ENCODE assay signal across 8 mouse cellular contexts in genomic region chr5:113771213-113772162, GRCm38 (mm10). TPM values are rescaled to one million over a fixed set of nuclear protein-coding genes. Genes with fewer than 3 reads are reported as not detected.
A peak's percentile ranks its signal among the peaks of the same experiment; 100 is the strongest.
DNase-seq lines count a peak whose midpoint lies in the region; ATAC-seq lines count a peak whose summit lies in the region.

No protein-coding gene starts in this region.

- WGBS in embryonic facial prominence, embryonic 12.5 days = under 1% methylated on average over 97 of the region's 97 CpGs
- WGBS in limb, embryonic 11.5 days = under 1% methylated on average over 94 of the region's 97 CpGs
- under 1% methylated on average over 91 of the region's 97 CpGs for WGBS in midbrain, embryonic 14.5 days

- peak overlapping the region; percentile 95 for H3K4me2 ChIP-seq in embryonic facial prominence, embryonic 12.5 days (replicated peaks)
- peak overlapping the region; percentile 80 for H3K4me2 ChIP-seq in limb, embryonic 11.5 days (ENCODE audit: low read depth, severe bottlenecking)
- H3K4me2 ChIP-seq in midbrain, embryonic 14.5 days (ENCODE audit: low read length) = peak overlapping the region; percentile 89

- ATAC-seq in embryonic facial prominence, embryonic 12.5 days (ENCODE audit: insufficient number of reproducible peaks, insufficient read depth, low FRiP score, low TSS enrichment) = peak; percentile 74
- ATAC-seq in limb, embryonic 11.5 days (ENCODE audit: insufficient number of reproducible peaks, low FRiP score, low TSS enrichment, low read depth) = peak; percentile 60; the same call in 1 of the 2 replicates
- peak; percentile 82 for ATAC-seq in midbrain, embryonic 14.5 days (ENCODE audit: low FRiP score, low TSS enrichment)

- H3K36me3 ChIP-seq in embryonic facial prominence, embryonic 12.5 days = peaks cover 42% of the 10 kb centered on the region
- peaks cover 10% of the 10 kb centered on the region for H3K36me3 ChIP-seq in limb, embryonic 11.5 days (ENCODE audit: control insufficient read depth, insufficient read depth, low read length)
- H3K36me3 ChIP-seq in midbrain, embryonic 14.5 days (ENCODE audit: control insufficient read depth, insufficient read depth, low read length) = peaks cover 35% of the 10 kb centered on the region

- peak overlapping the region; percentile 96 for H3K9ac ChIP-seq in embryonic facial prominence, embryonic 12.5 days
- peak overlapping the region; percentile 97 for H3K9ac ChIP-seq in limb, embryonic 11.5 days (ENCODE audit: low read length)
- peak overlapping the region; percentile 86 for H3K9ac ChIP-seq in midbrain, embryonic 14.5 days (replicated peaks; ENCODE audit: low read length)

- no peaks in the 10 kb centered on the region for H3K9me3 ChIP-seq in embryonic facial prominence, embryonic 12.5 days
- no peaks in the 10 kb centered on the region for H3K9me3 ChIP-seq in limb, embryonic 11.5 days (ENCODE audit: control insufficient read depth, low read length)
- no peaks in the 10 kb centered on the region for H3K9me3 ChIP-seq in midbrain, embryonic 14.5 days (ENCODE audit: control insufficient read depth, low read length)

- peak; percentile 93 for DNase-seq in 3134 (ENCODE audit: extremely low read depth, insufficient read length, low spot score)
- peak; percentile 79 for DNase-seq in adrenal gland, postnatal 25 days
- peak; percentile 98 for DNase-seq in heart, adult 11 months
- peak; percentile 92 for DNase-seq in kidney, adult 18-20 months
- peak; percentile 88 for DNase-seq in limb, embryonic 11.5 days (ENCODE audit: low spot score)
- peak; percentile 93 for DNase-seq in midbrain, embryonic 14.5 days
- DNase-seq in spleen, adult 18-20 months = peak; percentile 77 to 80

- H3K4me3 ChIP-seq in embryonic facial prominence, embryonic 12.5 days = peak overlapping the region; percentile 96
- H3K4me3 ChIP-seq in limb, embryonic 11.5 days (ENCODE audit: low read depth, low read length) = peak overlapping the region; percentile 100
- H3K4me3 ChIP-seq in midbrain, embryonic 14.5 days (replicated peaks; ENCODE audit: low read depth, low read length) = peak overlapping the region; percentile 99

- no peaks in the 10 kb centered on the region for H3K27me3 ChIP-seq in embryonic facial prominence, embryonic 12.5 days
- no peaks in the 10 kb centered on the region for H3K27me3 ChIP-seq in limb, embryonic 11.5 days (ENCODE audit: control insufficient read depth, insufficient read depth, low read length)
- H3K27me3 ChIP-seq in midbrain, embryonic 14.5 days (ENCODE audit: control insufficient read depth, insufficient read depth, low read length) = no peaks in the 10 kb centered on the region

- H3K27ac ChIP-seq in embryonic facial prominence, embryonic 12.5 days = peak overlapping the region; percentile 99
- peak overlapping the region; percentile 93 for H3K27ac ChIP-seq in limb, embryonic 11.5 days (replicated peaks; ENCODE audit: low read depth, low read length)
- H3K27ac ChIP-seq in midbrain, embryonic 14.5 days (replicated peaks; ENCODE audit: low read depth, low read length) = peak overlapping the region; percentile 98

- peaks cover 26% of the 10 kb centered on the region for H3K4me1 ChIP-seq in embryonic facial prominence, embryonic 12.5 days
- peaks cover 4% of the 10 kb centered on the region for H3K4me1 ChIP-seq in limb, embryonic 11.5 days (ENCODE audit: control insufficient read depth, insufficient read depth, low read length)
- H3K4me1 ChIP-seq in midbrain, embryonic 14.5 days (ENCODE audit: control insufficient read depth, insufficient read depth, low read length) = peaks cover 12% of the 10 kb centered on the region

RNA-seq across cellular contexts. Expression of gene Sart3, which starts 0.8 kb away (rescaled TPM):
- total RNA-seq in adrenal gland, postnatal 25 days (2021) = 45.0 and 50.7 TPM in 2 replicates
- 87.8 and 88.3 TPM in 2 replicates for polyA plus RNA-seq in embryonic facial prominence, embryonic 12.5 days (2016; fragmentation: Nextera tagmentation; extraction: Ambion mirVana)
- polyA plus RNA-seq in limb, embryonic 11.5 days (2014; fragmentation: Nextera tagmentation; extraction: Ambion mirVana) = 64.6 and 78.0 TPM in 2 replicates
- 36.4 and 40.1 TPM in 2 replicates for polyA plus RNA-seq in midbrain, embryonic 14.5 days (2014; fragmentation: Nextera tagmentation; extraction: Ambion mirVana)

RNA-seq across cellular contexts. Expression of gene Iscu, which starts 1.1 kb away (rescaled TPM):
- total RNA-seq in adrenal gland, postnatal 25 days (2021) = 708 and 898 TPM in 2 replicates
- 109 and 111 TPM in 2 replicates for polyA plus RNA-seq in embryonic facial prominence, embryonic 12.5 days (2016; fragmentation: Nextera tagmentation; extraction: Ambion mirVana)
- polyA plus RNA-seq in limb, embryonic 11.5 days (2014; fragmentation: Nextera tagmentation; extraction: Ambion mirVana) = 106 and 112 TPM in 2 replicates
- polyA plus RNA-seq in midbrain, embryonic 14.5 days (2014; fragmentation: Nextera tagmentation; extraction: Ambion mirVana) = 87.6 and 92.2 TPM in 2 replicates

RNA-seq across cellular contexts. Expression of gene Tmem119, which starts 28.8 kb away (rescaled TPM):
- total RNA-seq in adrenal gland, postnatal 25 days (2021) = 5.4 and 7.7 TPM in 2 replicates
- 116 and 118 TPM in 2 replicates for polyA plus RNA-seq in embryonic facial prominence, embryonic 12.5 days (2016; fragmentation: Nextera tagmentation; extraction: Ambion mirVana)
- polyA plus RNA-seq in limb, embryonic 11.5 days (2014; fragmentation: Nextera tagmentation; extraction: Ambion mirVana) = 112 and 131 TPM in 2 replicates
- polyA plus RNA-seq in midbrain, embryonic 14.5 days (2014; fragmentation: Nextera tagmentation; extraction: Ambion mirVana) = 1.00 and 3.2 TPM in 2 replicates

RNA-seq across cellular contexts. Expression of gene Ficd, which starts 35.9 kb away (rescaled TPM):
- 10.9 and 16.0 TPM in 2 replicates for total RNA-seq in adrenal gland, postnatal 25 days (2021)
- polyA plus RNA-seq in embryonic facial prominence, embryonic 12.5 days (2016; fragmentation: Nextera tagmentation; extraction: Ambion mirVana) = 4.9 and 5.1 TPM in 2 replicates
- polyA plus RNA-seq in limb, embryonic 11.5 days (2014; fragmentation: Nextera tagmentation; extraction: Ambion mirVana) = 3.5 and 3.7 TPM in 2 replicates
- polyA plus RNA-seq in midbrain, embryonic 14.5 days (2014; fragmentation: Nextera tagmentation; extraction: Ambion mirVana) = 6.7 TPM in 2 replicates

RNA-seq across cellular contexts. Expression of gene 1700069L16Rik, which starts 46.9 kb away (rescaled TPM):
- not detected in 2 replicates for total RNA-seq in adrenal gland, postnatal 25 days (2021)
- not detected in 2 replicates for polyA plus RNA-seq in embryonic facial prominence, embryonic 12.5 days (2016; fragmentation: Nextera tagmentation; extraction: Ambion mirVana)
- not detected in 2 replicates for polyA plus RNA-seq in limb, embryonic 11.5 days (2014; fragmentation: Nextera tagmentation; extraction: Ambion mirVana)
- not detected in 2 replicates for polyA plus RNA-seq in midbrain, embryonic 14.5 days (2014; fragmentation: Nextera tagmentation; extraction: Ambion mirVana)

Comparison
In these comparisons a context has a peak if more than half of its experiments do, and no peak if none do; other contexts are left out.
1. Peak in every context shown above with its lines: DNase-seq, ATAC-seq, H3K4me3 ChIP-seq and H3K27ac ChIP-seq.
2. RNA of gene Tmem119, which starts 28.8 kb away (polyA plus RNA-seq): 112 to 131 TPM in limb, embryonic 11.5 days and 116 to 118 TPM in embryonic facial prominence, embryonic 12.5 days; 1.00 to 3.2 TPM in midbrain, embryonic 14.5 days; every median in the first group is over 10 times any median in the second.